Mouse (Mus musculus) olfactory bulb, adult 2 months (tissue): ENCODE data around the gene Cbarp.

ENCODE experiments used
- CTCF ChIP-seq: fragments of 200-500 bp; IDR thresholded peaks from 2 replicates; pipeline ENCODE4 v1.5.1; 2012; ENCODE audit warnings: low read depth, mild to moderate bottlenecking, low read length, moderate library complexity; ENCODE audit not compliant: insufficient read depth
- POLR2A ChIP-seq: fragments of 200-500 bp; IDR thresholded peaks from 2 replicates; pipeline ENCODE4 v1.6.1; 2012; ENCODE audit warnings: mild to moderate bottlenecking, low read depth, low read length, moderate library complexity; ENCODE audit not compliant: insufficient read depth

- no peak for TF ChIP-seq CTCF
- no peak for TF ChIP-seq POLR2A
These were observed 3.0 kb upstream of the Cbarp start for GRCm38 (mm10) chr10:80143664-80144063.
